Mouse (Mus musculus): ENCODE data around the gene Eif2s1.

DNA sequence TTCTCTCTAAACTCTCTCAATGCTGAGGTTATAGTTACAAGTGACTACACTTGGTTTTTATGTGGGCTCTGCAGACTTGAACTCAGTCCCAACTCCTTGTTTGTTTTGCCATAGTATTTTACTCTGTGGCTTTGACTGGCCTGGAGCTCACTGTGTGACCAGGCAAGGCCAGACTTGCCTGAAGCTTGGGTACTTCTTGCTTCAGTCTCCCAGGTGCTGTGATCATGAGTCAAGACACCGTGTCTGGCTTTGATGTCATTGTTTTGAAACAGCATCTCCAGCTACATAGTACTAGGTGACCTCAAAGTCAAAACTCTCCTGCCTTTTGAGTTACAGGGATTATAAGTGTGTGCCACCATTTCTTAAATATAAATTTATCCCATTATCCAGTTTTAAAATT is 68.3 kb downstream of the Eif2s1 start:
- TF ChIP-seq CTCF (IDR thresholded peaks at IDR 0.05; ENCODE audit: extremely low read depth, insufficient read depth, insufficient read length, insufficient replicate concordance) (no peak), POLR2A (IDR thresholded peaks at IDR 0.05; ENCODE audit: low read depth, low read length) (no peak)
